Mouse (Mus musculus) brain, embryonic 14.5 days (tissue): Measurements from ENCODE around the gene Gabarap.

ENCODE experiments used
- CTCF ChIP-seq: fragments of 200-500 bp; IDR thresholded peaks from 2 replicates; pipeline ENCODE4 v1.5.1; 2012; ENCODE audit warnings: inconsistent platforms, mild to moderate bottlenecking, moderate library complexity, borderline replicate concordance; ENCODE audit not compliant: insufficient read depth, insufficient read length; ENCODE audit errors: extremely low read depth
- POLR2A ChIP-seq: fragments of 200-500 bp; IDR thresholded peaks from 2 replicates; pipeline ENCODE4 v1.6.1; 2012; ENCODE audit warnings: mild to moderate bottlenecking, inconsistent platforms, borderline replicate concordance; ENCODE audit not compliant: poor library complexity, insufficient read depth, insufficient read length, severe bottlenecking; ENCODE audit errors: extremely low read depth

- no peak for TF ChIP-seq CTCF
- TF ChIP-seq POLR2A = no peak
Measured at GRCm38 (mm10) chr11:70030651-70031320, 39.8 kb downstream of the Gabarap start.
